Mouse (Mus musculus) heart, embryonic 10.5 days (tissue): Measurements from ENCODE around the gene Homer2. TPM values are rescaled to one million over a fixed set of nuclear protein-coding genes. Genes with fewer than 3 reads are reported as not detected.

ENCODE experiments used
- DNase-seq: peaks from one replicate; pipeline ENCODE4 v3.0.0-alpha.2; 2017; ENCODE audit warnings: low spot score
- H3K27ac ChIP-seq: fragments of 300-500 bp; sonication (generic); 2 replicates; pipeline ENCODE4 v1.5.1; 2016; ENCODE audit warnings: mild to moderate bottlenecking
- H3K27me3 ChIP-seq: fragments of 300-500 bp; sonication (generic); 2 replicates; pipeline ENCODE4 v1.6.1; 2016; ENCODE audit warnings: mild to moderate bottlenecking; ENCODE audit not compliant: poor library complexity, insufficient read depth, severe bottlenecking
- H3K36me3 ChIP-seq: fragments of 300-500 bp; sonication (generic); 2 replicates; pipeline ENCODE4 v1.6.1; 2016; ENCODE audit warnings: mild to moderate bottlenecking, moderate library complexity
- H3K4me1 ChIP-seq: fragments of 300-500 bp; sonication (generic); 2 replicates; pipeline ENCODE4 v1.6.1; 2016; ENCODE audit warnings: mild to moderate bottlenecking
- H3K4me3 ChIP-seq: fragments of 300-500 bp; sonication (generic); 2 replicates; pipeline ENCODE4 v1.5.1; 2016; ENCODE audit warnings: mild to moderate bottlenecking, moderate library complexity
- H3K9me3 ChIP-seq: fragments of 300-500 bp; sonication (generic); 2 replicates; pipeline ENCODE4 v1.6.1; 2016; ENCODE audit warnings: mild to moderate bottlenecking, moderate library complexity
- WGBS: fragments of 180-500 bp; shearing (Covaris S2); methylation state at CpG from one replicate; pipeline ENCODE4 v1.1.7; 2016; 5-methylcytosine and 5-hydroxymethylcytosine counted together
- polyA plus RNA-seq: library from polyadenylated mRNA; unstranded; fragments of >200 nt; fragmentation: Nextera tagmentation; extraction: Ambion mirVana; gene quantifications from 2 replicates; pipeline ENCODE4 v1.2.1, GENCODE M21; 2016

Gene Homer2
- polyA plus RNA-seq, 1 experiment from 2014 or later: 119 TPM

DNA sequence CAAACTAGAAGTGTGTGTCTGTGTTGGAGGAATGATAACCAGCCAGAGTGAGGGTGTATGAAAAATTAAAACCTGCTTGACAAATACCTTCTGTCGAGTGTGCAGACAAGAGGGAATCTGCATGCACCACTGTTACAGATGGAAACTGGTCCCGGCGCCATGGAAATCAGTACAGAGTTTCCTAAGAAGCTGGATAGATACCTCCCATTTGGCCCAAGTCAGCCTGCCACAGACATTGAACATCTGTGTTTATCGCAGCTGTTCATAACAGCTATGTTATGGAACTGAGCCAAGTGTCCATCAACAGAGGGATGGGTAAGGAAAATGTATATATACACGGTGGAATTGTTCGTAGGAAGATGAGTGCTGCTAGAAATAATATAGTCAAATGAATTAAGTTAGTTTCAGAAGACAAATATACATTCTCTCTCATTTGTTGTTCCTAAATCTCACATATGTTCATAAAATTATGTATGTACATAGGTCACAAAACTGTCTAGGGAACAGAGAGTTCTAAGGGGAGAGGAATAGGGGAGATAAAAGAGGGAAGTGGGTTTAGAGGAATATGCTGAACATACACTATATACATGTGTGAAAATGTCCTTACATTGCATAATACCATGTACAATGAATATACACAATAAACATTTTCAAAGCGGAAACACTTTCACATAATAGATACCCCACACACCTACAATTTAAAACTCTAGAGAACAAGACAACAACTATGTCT, 149.9 kb downstream of the Homer2 start:
- peaks cover 51% of the 10 kb centered on the region for H3K36me3 ChIP-seq
- WGBS: 82% methylated on average over 7 of the region's 7 CpGs
- H3K27me3 ChIP-seq: no peaks in the 10 kb centered on the region
- peak; percentile 71 for DNase-seq
- H3K4me1 ChIP-seq: peaks cover 13% of the 10 kb centered on the region; the same call in 1 of the 2 replicates
- no peaks in the 10 kb centered on the region for H3K9me3 ChIP-seq
- H3K4me3 ChIP-seq: no peak overlapping the region
- no peak overlapping the region for H3K27ac ChIP-seq

GRCm38 (mm10) chr7:81556839-81557238, 150.5 kb downstream of the Homer2 start:
- H3K4me1 ChIP-seq: peaks cover 13% of the 10 kb centered on the region; the same call in 1 of the 2 replicates
- 82% methylated on average over 4 of the region's 4 CpGs for WGBS

GRCm38 (mm10) chr7:81554369-81554768, 153.0 kb downstream of the Homer2 start:
- Histone ChIP-seq H3K4me1 (no peaks in the 10 kb centered on the region; the same call in 1 of the 2 replicates), H3K27me3 (no peaks in the 10 kb centered on the region), H3K9me3 (no peaks in the 10 kb centered on the region), H3K36me3 (peaks cover 67% of the 10 kb centered on the region), H3K4me3 (no peak overlapping the region), H3K27ac (no peak overlapping the region)
- DNase-seq: no peak
- 79% methylated on average over 2 of the region's 2 CpGs for WGBS

More at GRCm38 (mm10) chr7:81556839-81557238, 150.5 kb downstream of the Homer2 start:
- no peak for DNase-seq
- no peaks in the 10 kb centered on the region for H3K9me3 ChIP-seq
- H3K36me3 ChIP-seq: peaks cover 56% of the 10 kb centered on the region
- H3K27me3 ChIP-seq: no peaks in the 10 kb centered on the region
- H3K27ac ChIP-seq: no peak overlapping the region
- no peak overlapping the region for H3K4me3 ChIP-seq

DNA sequence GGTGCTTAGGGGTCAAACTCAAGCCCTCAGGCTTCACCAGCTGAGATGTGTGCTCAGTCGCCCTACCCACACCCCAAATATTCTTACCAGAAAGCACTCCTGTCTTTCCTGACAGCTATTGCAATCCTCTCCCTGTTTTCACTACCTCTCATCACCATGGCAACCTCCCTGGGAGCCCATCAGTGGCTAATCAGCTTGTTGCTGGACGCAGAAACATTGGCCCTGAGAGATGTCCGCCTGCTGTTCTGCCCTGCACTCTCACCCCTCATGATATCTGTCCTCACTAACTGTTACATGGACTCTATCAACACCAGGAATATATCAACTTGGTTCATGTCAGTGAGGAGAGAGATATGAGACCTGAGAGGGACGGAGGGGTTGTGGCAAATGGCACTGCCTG, 153.7 kb downstream of the Homer2 start:
- WGBS: 39% methylated on average over 4 of the region's 4 CpGs

More for the DNA sequence above, 153.7 kb downstream of the Homer2 start:
- Histone ChIP-seq H3K4me3 (no peak overlapping the region), H3K36me3 (peaks cover 68% of the 10 kb centered on the region), H3K9me3 (no peaks in the 10 kb centered on the region), H3K4me1 (no peaks in the 10 kb centered on the region; the same call in none of the 2 replicates), H3K27me3 (no peaks in the 10 kb centered on the region), H3K27ac (no peak overlapping the region)
- DNase-seq: no peak

Other genes starting within 250 kb of the Homer2 start
- 12.9 and 16.8 TPM in 2 replicates for gene Ap3b2, start 213.6 kb downstream of the Homer2 start, polyA plus RNA-seq
- not detected in 2 replicates for gene BC048679, start 209.2 kb downstream of the Homer2 start, polyA plus RNA-seq
- gene Fsd2, start 140.6 kb downstream of the Homer2 start, polyA plus RNA-seq: 39.8 and 79.8 TPM in 2 replicates
- 3.9 and 4.0 TPM in 2 replicates for gene Whamm, start 136.3 kb downstream of the Homer2 start, polyA plus RNA-seq
- gene Ramac, start 55.4 kb upstream of the Homer2 start, polyA plus RNA-seq: 78.3 and 102 TPM in 2 replicates
- gene 3110040N11Rik, start 82.0 kb upstream of the Homer2 start, polyA plus RNA-seq: 47.5 and 50.6 TPM in 2 replicates
- 75.2 and 81.1 TPM in 2 replicates for gene Btbd1, start 121.9 kb upstream of the Homer2 start, polyA plus RNA-seq
- not detected in 2 replicates for gene Gm10160, start 148.3 kb upstream of the Homer2 start, polyA plus RNA-seq
- gene Tm6sf1, start 151.5 kb upstream of the Homer2 start, polyA plus RNA-seq: 25.7 and 33.4 TPM in 2 replicates
- 8.4 and 13.8 TPM in 2 replicates for gene Hdgfl3, start 226.9 kb upstream of the Homer2 start, polyA plus RNA-seq